Mouse (Mus musculus): ENCODE data around the gene Olfr1141.

The Olfr1141 gene

DNA sequence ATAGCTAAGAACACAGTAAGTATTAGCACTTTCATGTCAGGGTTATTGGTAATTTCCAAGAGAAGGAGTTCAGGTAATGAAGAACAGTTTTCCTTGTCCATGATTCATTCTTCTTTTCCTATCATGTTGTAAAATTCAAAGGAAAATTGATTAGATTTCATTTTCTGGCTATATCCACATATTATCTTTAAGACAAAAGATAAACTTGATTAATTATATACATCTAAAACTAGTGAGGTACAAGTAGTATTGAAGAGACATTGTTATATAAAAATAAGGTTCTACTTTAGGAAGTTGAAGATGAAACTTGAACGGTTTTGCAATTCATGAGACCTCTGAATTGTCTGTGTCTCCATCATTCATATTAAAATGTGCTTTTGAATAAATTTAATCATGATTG lies at the start of gene Olfr1141:
Olfr1141 (minus strand) TSS at position 101 of the 400 bp plus-strand sequence.
- no peak for DNase-seq (ENCODE audit: low read depth, low spot score)

DNA sequence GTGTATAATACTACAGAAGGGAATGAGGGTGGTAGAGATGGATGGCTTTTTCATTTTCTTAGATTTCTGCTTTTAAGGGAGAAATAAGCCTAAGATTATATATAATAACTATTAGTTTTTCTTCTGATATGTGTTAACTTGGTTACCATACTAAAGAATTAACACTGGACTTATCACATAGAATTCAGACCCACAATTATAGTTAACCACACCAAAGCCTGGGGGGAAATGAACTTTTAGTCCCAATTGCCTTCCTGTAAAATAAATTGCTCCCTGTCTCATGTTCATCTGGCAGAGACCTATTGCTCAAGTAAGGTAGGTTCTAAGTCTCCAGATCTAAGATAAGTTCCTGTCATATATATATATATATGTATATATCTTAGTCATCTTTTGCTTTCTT lies 46.5 kb upstream of the Olfr1141 start, which contains the start of gene Olfr1143:
Olfr1143 (plus strand) TSS at position 301 of the 400 bp plus-strand sequence.
- no peak for DNase-seq (ENCODE audit: low read depth, low spot score)

- DNase-seq (ENCODE audit: low read depth, low spot score) = no peak
These were observed 25.4 kb upstream of the Olfr1141 start, which contains the start of gene Olfr152 for GRCm38 (mm10) chr2:87779183-87779582. TSS of gene Olfr152 (plus strand) at chr2:87779483.

- no peak for DNase-seq (ENCODE audit: low read depth, low spot score)
These were observed 22.4 kb upstream of the Olfr1141 start for GRCm38 (mm10) chr2:87776143-87776542.

GRCm38 (mm10) chr2:87743452-87743851 lies 10.3 kb downstream of the Olfr1141 start, which contains the start of gene Olfr1140:
TSS of gene Olfr1140 (plus strand) at chr2:87743752.
- no peak for DNase-seq (ENCODE audit: low read depth, low spot score)

DNA sequence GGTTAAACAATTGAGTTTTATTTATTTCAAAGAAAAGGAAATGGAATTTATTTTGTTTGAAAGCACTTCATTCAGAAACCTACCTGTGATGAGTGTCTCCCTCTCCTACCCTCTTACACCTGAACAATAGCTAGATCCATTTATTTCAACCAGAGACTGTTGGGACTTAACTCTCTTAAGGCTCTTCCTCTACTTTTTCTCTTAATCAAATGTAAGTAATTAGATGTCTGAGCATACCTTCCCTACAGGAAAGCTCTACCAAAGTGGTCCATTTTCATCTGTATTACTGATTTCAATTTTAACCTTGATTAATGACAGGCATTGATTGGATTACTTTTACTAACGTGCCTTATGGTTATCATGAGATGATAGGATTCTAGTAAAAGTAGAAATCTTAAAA lies 13.9 kb downstream of the Olfr1141 start, which contains the start of gene Olfr1138:
Olfr1138 (minus strand) TSS at position 101 of the 400 bp plus-strand sequence.
- DNase-seq (ENCODE audit: low read depth, low spot score) = no peak

- no peak for DNase-seq (ENCODE audit: low read depth, low spot score)
These were observed 40.7 kb downstream of the Olfr1141 start, which contains the start of gene Olfr1137 for GRCm38 (mm10) chr2:87713079-87713478. TSS of gene Olfr1137 (minus strand) at chr2:87713179.
